Mouse (Mus musculus) heart, embryonic 16.5 days (tissue): ENCODE results near the gene Zfp128. TPM values are rescaled to one million over a fixed set of nuclear protein-coding genes. Genes with fewer than 3 reads are reported as not detected.
"Not testable (repeated sequence)": the region's sequence is repeated elsewhere in the genome, so short reads cannot be mapped to it uniquely, and the experiment has no call there.

Experiments used
- ATAC-seq: fragments of 200-750 bp; cut with Nextera tagmentation; replicated peaks from 2 replicates; pipeline ENCODE4 v1.8.0; 2017; ENCODE audit warnings: moderate number of reproducible peaks; ENCODE audit not compliant: insufficient read depth, low FRiP score; ENCODE audit errors: extremely low read depth
- H3K27ac ChIP-seq: fragments of 300-500 bp; sonication (generic); 2 replicates; pipeline ENCODE4 v1.5.1; 2014; ENCODE audit warnings: mild to moderate bottlenecking, low read length, control low read depth, moderate library complexity
- H3K27me3 ChIP-seq: fragments of 300-500 bp; sonication (generic); 2 replicates; pipeline ENCODE4 v1.6.1; 2014; ENCODE audit warnings: low read length, mixed read lengths; ENCODE audit not compliant: control insufficient read depth, insufficient read depth
- H3K36me3 ChIP-seq: fragments of 300-500 bp; sonication (generic); 2 replicates; pipeline ENCODE4 v1.6.1; 2014; ENCODE audit not compliant: control insufficient read depth, insufficient read depth
- H3K4me1 ChIP-seq: fragments of 300-500 bp; sonication (generic); 2 replicates; pipeline ENCODE4 v1.6.1; 2014; ENCODE audit warnings: low read length, mixed read lengths; ENCODE audit not compliant: control insufficient read depth, insufficient read depth
- H3K4me2 ChIP-seq: fragments of 300-500 bp; sonication (generic); 2 replicates; pipeline ENCODE4 v1.6.1; 2014; ENCODE audit warnings: low read depth, mild to moderate bottlenecking, control low read depth, low read length
- H3K4me3 ChIP-seq: fragments of 300-500 bp; sonication (generic); 2 replicates; pipeline ENCODE4 v1.5.1; 2014; ENCODE audit warnings: mild to moderate bottlenecking, control low read depth, low read length
- H3K9ac ChIP-seq: fragments of 300-500 bp; sonication (generic); 2 replicates; pipeline ENCODE4 v1.6.1; 2014; ENCODE audit warnings: low read length, control low read depth
- H3K9me3 ChIP-seq: fragments of 300-500 bp; sonication (generic); replicated peaks from 2 replicates; pipeline ENCODE4 v1.6.1; 2016; ENCODE audit warnings: low read length; ENCODE audit not compliant: control insufficient read depth
- WGBS: fragments of 180-500 bp; shearing (Covaris S2); extraction: QIAGEN DNeasy Blood & Tissue Kit; methylation state at CpG from one replicate; pipeline ENCODE4 v1.1.7; 2014; 5-methylcytosine and 5-hydroxymethylcytosine counted together
- polyA plus RNA-seq: library from polyadenylated mRNA; unstranded; fragments of >200 nt; fragmentation: Nextera tagmentation; extraction: Ambion mirVana; gene quantifications from 2 replicates; pipeline ENCODE4 v1.2.1, GENCODE M21; 2015

The Zfp128 gene
- 2.7 and 3.2 TPM in 2 replicates for polyA plus RNA-seq

GRCm38 (mm10) chr7:12880911-12881660 lies at the start of gene Zfp128:
Gene Zfp128 (plus strand): TSS chr7:12881177.
- Histone ChIP-seq H3K4me1 (peaks cover 13% of the 10 kb centered on the region), H3K27ac (no peak within 1 kb of the TSS), H3K27me3 (no peaks in the 10 kb centered on the region), H3K36me3 (peaks cover 18% of the 10 kb centered on the region), H3K4me2 (peak within 1 kb of the TSS; percentile 86), H3K9ac (peak within 1 kb of the TSS; percentile 89), H3K9me3 (no peaks in the 10 kb centered on the region), H3K4me3 (peak within 1 kb of the TSS; percentile 78)
- under 1% methylated on average over 35 of the region's 35 CpGs for WGBS
- ATAC-seq: peak; percentile 100

- H3K4me3 ChIP-seq: peak within 1 kb of the TSS; percentile 87
- peak within 1 kb of the TSS; percentile 84 for H3K9ac ChIP-seq
- peak within 1 kb of the TSS; percentile 84 for H3K27ac ChIP-seq
- 3% methylated on average over 47 of the region's 47 CpGs for WGBS
- peaks cover 32% of the 10 kb centered on the region for H3K36me3 ChIP-seq
- ATAC-seq: peak; percentile 98
- H3K9me3 ChIP-seq: peaks cover 32% of the 10 kb centered on the region
- H3K27me3 ChIP-seq: no peaks in the 10 kb centered on the region
- peaks cover 3% of the 10 kb centered on the region; the same call in 1 of the 2 replicates for H3K4me1 ChIP-seq
- peak within 1 kb of the TSS; percentile 59 for H3K4me2 ChIP-seq
These were observed 46.5 kb upstream of the Zfp128 start, which contains the start of gene Zfp110 for GRCm38 (mm10) chr7:12834162-12835120. Gene Zfp110 (plus strand): TSS chr7:12834761.

- peak; percentile 37 for ATAC-seq
- Histone ChIP-seq H3K9me3 (peaks cover 38% of the 10 kb centered on the region), H3K9ac (peak overlapping the region; percentile 84), H3K4me3 (peak overlapping the region; percentile 87), H3K27me3 (no peaks in the 10 kb centered on the region), H3K4me1 (peaks cover 3% of the 10 kb centered on the region; the same call in 1 of the 2 replicates), H3K27ac (peak overlapping the region; percentile 84), H3K36me3 (peaks cover 38% of the 10 kb centered on the region), H3K4me2 (peak overlapping the region; percentile 59)
- 35% methylated on average over 13 of the region's 13 CpGs for WGBS
These were observed 45.7 kb upstream of the Zfp128 start for GRCm38 (mm10) chr7:12835193-12835671.

- Histone ChIP-seq H3K36me3 (peaks cover 44% of the 10 kb centered on the region), H3K9ac (no peak overlapping the region), H3K4me1 (peaks cover 3% of the 10 kb centered on the region; the same call in 1 of the 2 replicates), H3K9me3 (peaks cover 41% of the 10 kb centered on the region), H3K27ac (no peak overlapping the region), H3K4me2 (peak overlapping the region; percentile 59), H3K27me3 (no peaks in the 10 kb centered on the region), H3K4me3 (peak overlapping the region; percentile 87)
- WGBS: 86% methylated on average over 4 of the region's 4 CpGs
- no peak for ATAC-seq
These were observed 45.2 kb upstream of the Zfp128 start for GRCm38 (mm10) chr7:12835779-12836178.

GRCm38 (mm10) chr7:12874301-12874700 lies 6.7 kb upstream of the Zfp128 start:
- no peak overlapping the region for H3K4me3 ChIP-seq
- 19% methylated on average over 3 of the region's 3 CpGs for WGBS
- no peak overlapping the region for H3K9ac ChIP-seq
- no peak overlapping the region for H3K27ac ChIP-seq
- no peaks in the 10 kb centered on the region for H3K4me1 ChIP-seq
- no peak for ATAC-seq
- H3K9me3 ChIP-seq: peaks cover 3% of the 10 kb centered on the region; the same call in 1 of the 2 replicates
- no peaks in the 10 kb centered on the region for H3K36me3 ChIP-seq
- 0 out of 2 replicates have a peak, but pooled peaks cover 2% of the 10 kb centered on the region for H3K27me3 ChIP-seq
- no peak overlapping the region for H3K4me2 ChIP-seq

GRCm38 (mm10) chr7:12880036-12880435 lies 941 bp upstream of the Zfp128 start:
- no peak overlapping the region for H3K9ac ChIP-seq
- H3K27me3 ChIP-seq: no peaks in the 10 kb centered on the region
- H3K4me1 ChIP-seq: peaks cover 13% of the 10 kb centered on the region
- H3K36me3 ChIP-seq: peaks cover 7% of the 10 kb centered on the region
- no peak overlapping the region for H3K4me2 ChIP-seq
- no peak overlapping the region for H3K27ac ChIP-seq
- no peak overlapping the region for H3K4me3 ChIP-seq
- no peaks in the 10 kb centered on the region for H3K9me3 ChIP-seq
- ATAC-seq: no peak

GRCm38 (mm10) chr7:12880497-12880896 lies 480 bp upstream of the Zfp128 start:
- not testable (repeated sequence) for H3K9ac ChIP-seq

GRCm38 (mm10) chr7:12886563-12887266 lies 5.7 kb downstream of the Zfp128 start:
- H3K36me3 ChIP-seq: peaks cover 59% of the 10 kb centered on the region

More at GRCm38 (mm10) chr7:12880497-12880896, 480 bp upstream of the Zfp128 start:
- not testable (repeated sequence) for H3K27ac ChIP-seq, H3K27me3 ChIP-seq, ATAC-seq, H3K9me3 ChIP-seq
- peaks cover 13% of the 10 kb centered on the region for H3K4me1 ChIP-seq
- 41% methylated on average over 8 of the region's 8 CpGs for WGBS
- H3K36me3 ChIP-seq: peaks cover 12% of the 10 kb centered on the region
- H3K4me3 ChIP-seq: peak overlapping the region; percentile 78
- peak overlapping the region; percentile 86 for H3K4me2 ChIP-seq

More at GRCm38 (mm10) chr7:12886563-12887266, 5.7 kb downstream of the Zfp128 start:
- H3K4me3 ChIP-seq: no peak overlapping the region
- H3K4me1 ChIP-seq: peaks cover 9% of the 10 kb centered on the region
- ATAC-seq: no peak
- H3K27ac ChIP-seq: no peak overlapping the region
- 90% methylated on average over 12 of the region's 12 CpGs for WGBS
- H3K27me3 ChIP-seq: no peaks in the 10 kb centered on the region
- H3K4me2 ChIP-seq: no peak overlapping the region
- H3K9ac ChIP-seq: no peak overlapping the region
- H3K9me3 ChIP-seq: no peaks in the 10 kb centered on the region
